Mouse (Mus musculus): ENCODE measurements around the gene Slc38a2. TPM values are rescaled to one million over a fixed set of nuclear protein-coding genes. Genes with fewer than 3 reads are reported as not detected.

The Slc38a2 gene
- polyA plus RNA-seq, 1 experiment from 2014 or later = 217 TPM

DNA sequence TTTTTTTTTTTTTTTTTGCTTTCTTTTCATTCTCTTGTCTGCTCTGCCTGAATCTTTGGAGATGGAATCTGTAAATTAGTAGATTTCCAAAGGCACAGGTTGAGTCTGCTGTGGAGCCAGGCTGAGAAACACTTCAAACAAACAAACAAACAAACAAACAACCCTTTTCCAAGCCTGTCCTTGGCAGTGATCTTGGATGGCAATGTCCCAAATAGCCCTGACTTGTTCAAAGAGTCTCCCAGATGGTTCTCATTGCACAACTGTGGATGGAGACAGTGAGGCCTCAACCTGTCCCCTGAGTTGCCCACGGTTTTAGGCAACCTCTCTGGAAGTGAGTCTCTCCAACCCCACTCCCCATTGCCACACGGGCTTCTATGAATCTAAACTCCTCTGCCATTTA, 60.9 kb downstream of the Slc38a2 start:
- Histone ChIP-seq H3K27ac (ENCODE audit: low read depth, low read length) (no peak overlapping the region), H3K9ac (ENCODE audit: low read length) (no peak overlapping the region), H3K36me3 (ENCODE audit: control insufficient read depth, insufficient read depth, low read length) (peaks cover 12% of the 10 kb centered on the region), H3K4me1 (ENCODE audit: control insufficient read depth, insufficient read depth, low read length) (peaks cover 13% of the 10 kb centered on the region), H3K4me2 (ENCODE audit: low read depth) (no peak overlapping the region), H3K9me3 (ENCODE audit: control insufficient read depth, low read length) (peaks cover 8% of the 10 kb centered on the region), H3K27me3 (ENCODE audit: control insufficient read depth, insufficient read depth, low read length) (no peaks in the 10 kb centered on the region), H3K4me3 (ENCODE audit: low read depth, low read length) (no peak overlapping the region)
- no peak for DNase-seq (ENCODE audit: low spot score)
- 80% methylated on average over 2 of the region's 2 CpGs for WGBS
- ATAC-seq (ENCODE audit: insufficient read depth, low FRiP score, low TSS enrichment) = no peak

DNA sequence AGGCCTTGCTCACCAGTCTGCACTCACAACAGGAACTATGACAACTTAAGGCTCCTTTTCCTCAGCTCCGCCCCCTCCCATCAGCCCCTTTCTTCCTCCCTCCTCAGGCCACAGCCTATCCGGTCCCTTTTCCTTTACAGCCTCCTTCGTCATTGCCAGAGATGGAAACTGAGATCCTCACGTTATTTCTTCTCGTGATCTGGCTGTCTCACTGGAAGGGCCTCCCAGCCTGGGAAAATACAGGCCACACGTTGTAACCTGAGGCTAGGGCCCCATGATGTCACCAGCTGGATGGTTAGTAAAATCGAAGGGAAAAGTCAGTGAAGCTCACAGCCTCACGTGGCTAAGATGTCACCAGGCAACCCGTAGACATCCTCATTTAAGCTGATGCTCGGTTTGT, 61.4 kb downstream of the Slc38a2 start:
- ATAC-seq (ENCODE audit: insufficient read depth, low FRiP score, low TSS enrichment) (no peak), DNase-seq (ENCODE audit: low spot score) (no peak)
- no peak overlapping the region for H3K4me3 ChIP-seq (ENCODE audit: low read depth, low read length)
- no peak overlapping the region for H3K27ac ChIP-seq (ENCODE audit: low read depth, low read length)
- no peak overlapping the region for H3K9ac ChIP-seq (ENCODE audit: low read length)
- H3K9me3 ChIP-seq (ENCODE audit: control insufficient read depth, low read length) = peaks cover 8% of the 10 kb centered on the region
- no peaks in the 10 kb centered on the region for H3K27me3 ChIP-seq (ENCODE audit: control insufficient read depth, insufficient read depth, low read length)
- H3K4me2 ChIP-seq (ENCODE audit: low read depth) = no peak overlapping the region
- H3K4me1 ChIP-seq (ENCODE audit: control insufficient read depth, insufficient read depth, low read length) = peaks cover 13% of the 10 kb centered on the region
- WGBS = 75% methylated on average over 10 of the region's 10 CpGs
- H3K36me3 ChIP-seq (ENCODE audit: control insufficient read depth, insufficient read depth, low read length) = peaks cover 16% of the 10 kb centered on the region

Other genes starting within 250 kb of the Slc38a2 start
- gene Scaf11, start 238.9 kb downstream of the Slc38a2 start, polyA plus RNA-seq (2014; fragmentation: Nextera tagmentation; extraction: Ambion mirVana) = 96.8 and 99.7 TPM in 2 replicates
- 122 and 124 TPM in 2 replicates for gene Slc38a1, start 56.8 kb downstream of the Slc38a2 start, polyA plus RNA-seq (2014; fragmentation: Nextera tagmentation; extraction: Ambion mirVana)